Mouse (Mus musculus): ENCODE data around the gene 1700013G24Rik.

DNA sequence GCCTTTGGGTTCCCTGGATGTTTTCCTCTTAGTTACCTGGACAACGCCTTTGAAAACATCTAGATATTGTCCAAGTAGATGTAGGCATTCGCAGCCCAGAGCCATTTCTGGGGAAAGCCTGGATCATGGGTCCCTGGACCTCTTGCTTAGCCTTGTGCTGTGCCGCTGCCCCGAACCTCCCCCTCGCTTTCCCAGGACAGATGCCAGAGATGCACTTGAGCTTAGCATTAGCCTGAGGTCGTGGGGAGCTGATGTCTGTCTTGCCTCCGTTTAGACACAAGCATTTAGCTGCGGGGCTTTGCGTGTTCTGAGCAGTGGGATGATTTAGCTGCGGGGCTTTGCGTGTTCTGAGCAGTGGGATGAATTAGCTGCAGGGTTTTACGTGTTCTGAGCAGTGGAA is 47.1 kb downstream of the 1700013G24Rik start:
- TF ChIP-seq POLR2A (IDR thresholded peaks at IDR 0.05; ENCODE audit: control insufficient read depth, low read depth, low read length): no peak
- no peak for TF ChIP-seq CTCF (IDR thresholded peaks at IDR 0.05; ENCODE audit: control insufficient read depth, insufficient read depth, insufficient replicate concordance, low read depth, low read length)
